Mouse (Mus musculus): Measurements from ENCODE around the gene Mustn1.

DNA sequence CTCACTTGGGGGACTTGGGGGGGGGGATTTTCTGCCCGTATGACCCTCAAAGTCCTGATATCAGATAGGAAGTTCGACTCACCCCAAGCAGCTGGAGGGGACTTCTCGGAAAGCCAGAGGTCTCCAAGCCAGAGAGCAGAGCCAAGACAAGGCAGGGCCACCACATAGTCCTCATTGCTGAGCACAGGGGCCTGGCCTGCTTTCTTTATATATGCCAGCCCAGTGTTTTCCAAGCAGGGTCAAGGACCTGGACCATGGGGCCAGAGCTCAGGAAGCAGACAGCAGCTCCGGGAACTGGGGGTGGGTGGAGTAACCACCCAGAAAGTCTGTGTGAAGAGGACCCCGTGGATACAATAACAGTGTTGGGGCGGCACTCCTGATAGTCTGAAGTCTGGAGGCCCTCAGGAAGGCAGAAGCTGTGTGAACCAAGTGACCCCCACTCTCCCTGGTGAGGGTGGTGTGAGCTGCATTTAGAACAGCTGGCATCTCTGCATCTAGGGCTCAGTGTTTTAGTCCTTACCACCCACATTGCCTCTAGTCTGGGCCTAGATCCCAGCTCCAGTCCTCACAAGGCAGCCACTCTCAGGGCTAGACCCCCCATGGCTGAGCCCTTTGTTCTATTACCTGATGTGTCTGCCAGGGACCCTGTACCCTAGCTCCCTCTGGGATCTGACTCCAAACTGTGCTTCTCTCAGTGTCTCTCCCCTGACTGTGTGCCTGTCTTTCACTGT, 44.5 kb downstream of the Mustn1 start, which contains the start of gene Itih3:
- no peak for TF ChIP-seq EP300 (IDR thresholded peaks at IDR 0.05; ENCODE audit: low read depth)
- TF ChIP-seq CTCF (IDR thresholded peaks at IDR 0.05; ENCODE audit: low read depth): no peak

Measured in liver, embryonic 14.5 days (tissue).